Mouse (Mus musculus) gonadal fat pad, adult 2 months (tissue): ENCODE data around the gene Zfp874a. TPM values are rescaled to one million over a fixed set of nuclear protein-coding genes. Genes with fewer than 3 reads are reported as not detected.
"Not testable (repeated sequence)": the region's sequence is repeated elsewhere in the genome, so short reads cannot be mapped to it uniquely, and the experiment has no call there.

ENCODE experiments used
- DNase-seq: peaks from one replicate; pipeline ENCODE4 v3.0.0-alpha.2; 2012; ENCODE audit warnings: low read depth
- polyA plus RNA-seq: library from polyadenylated mRNA; depleted of rRNA; stranded (reverse); fragments of >200 nt; gene quantifications from 2 replicates; pipeline ENCODE4 v1.2.3, GENCODE M21; 2012; rRNA removed

Zfp874a gene
- polyA plus RNA-seq, 1 experiment: 4.2 TPM

DNA sequence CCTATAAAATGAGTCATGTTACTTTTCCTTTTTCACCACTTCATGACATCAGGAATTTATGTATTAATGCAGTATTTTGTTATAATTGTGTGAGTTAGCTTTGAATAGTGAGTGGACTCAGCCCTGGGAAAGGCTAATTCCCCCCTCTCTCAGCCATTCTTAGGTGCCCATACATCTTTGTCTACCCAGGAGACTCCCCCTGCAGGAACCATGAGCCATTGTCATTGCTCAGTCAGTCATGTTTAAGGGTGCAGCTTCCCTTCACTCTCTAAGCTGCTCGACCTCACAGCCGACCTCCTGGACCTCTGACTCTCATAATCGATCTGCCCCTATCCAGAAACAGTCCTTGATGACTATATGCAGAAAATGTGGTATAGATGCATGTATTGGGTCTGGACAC lies 75.2 kb downstream of the Zfp874a start:
- not testable (repeated sequence) for DNase-seq

DNA sequence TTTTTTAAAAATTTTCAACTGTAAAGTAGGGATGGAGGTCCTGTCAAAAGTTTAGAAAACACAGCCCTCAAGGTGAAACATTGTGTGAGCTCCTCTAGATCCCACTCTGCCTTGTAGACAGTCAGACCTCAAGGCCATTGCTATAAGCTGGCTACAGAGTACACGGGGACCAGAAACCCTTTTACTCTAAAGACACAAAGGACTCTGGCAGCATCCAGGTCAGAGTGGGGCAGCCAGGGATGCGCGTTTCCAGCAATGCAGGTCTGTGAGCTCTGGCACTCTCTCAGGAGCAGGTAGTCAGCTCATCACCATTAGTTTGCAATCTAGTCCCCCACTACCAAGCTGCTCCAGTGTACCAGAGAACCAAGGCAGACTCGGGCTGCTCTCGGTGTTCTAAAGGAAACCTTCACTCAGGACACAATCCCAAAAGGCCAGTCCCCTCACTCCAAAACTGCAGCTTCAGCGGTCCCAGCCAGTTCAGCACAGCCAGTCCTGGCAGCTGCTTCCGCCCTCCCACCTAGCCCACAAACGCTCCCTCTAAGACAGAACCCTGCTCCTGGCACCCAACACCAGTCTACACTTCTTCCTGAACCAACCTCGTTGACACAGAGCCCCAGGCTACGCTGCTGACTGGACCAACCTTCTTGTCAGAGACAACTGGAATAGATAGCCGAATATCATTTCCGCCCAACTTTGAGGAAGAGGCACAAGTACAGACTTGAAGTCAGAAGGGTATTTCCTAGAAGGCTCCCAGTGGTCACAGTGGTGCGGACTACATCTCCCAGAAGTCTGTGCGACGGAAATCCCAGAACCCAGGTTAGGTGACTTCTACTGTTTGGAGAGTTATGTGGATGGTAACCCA lies 76.1 kb downstream of the Zfp874a start, which contains the start of the genes Gm28041 and Zfp456:
Gene Gm28041 (minus strand): TSS at position 684 of the 862 bp plus-strand sequence.
Gene Zfp456 (minus strand): TSS at position 761 of the 862 bp plus-strand sequence.
- peak; percentile 33 for DNase-seq

Other genes starting within 250 kb of the Zfp874a start
- 1.1 and 1.2 TPM in 2 replicates for gene Zfp458, start 173.2 kb downstream of the Zfp874a start, polyA plus RNA-seq
- 2.0 and 2.3 TPM in 2 replicates for gene Zfp457, start 145.1 kb downstream of the Zfp874a start, polyA plus RNA-seq
- gene Zfp595, start 119.1 kb downstream of the Zfp874a start, polyA plus RNA-seq: 0.91 and 1.1 TPM in 2 replicates
- 0.39 and 0.44 TPM in 2 replicates for gene Gm28044, start 91.1 kb downstream of the Zfp874a start, polyA plus RNA-seq
- 0.43 and 0.51 TPM in 2 replicates for gene Zfp953, start 91.0 kb downstream of the Zfp874a start, polyA plus RNA-seq
- not detected in 2 replicates for gene Gm28041, start 75.9 kb downstream of the Zfp874a start, polyA plus RNA-seq
- gene Zfp456, start 75.8 kb downstream of the Zfp874a start, polyA plus RNA-seq: 0.31 and 0.69 TPM in 2 replicates
- 2.3 and 3.4 TPM in 2 replicates for gene Zfp429, start 51.8 kb downstream of the Zfp874a start, polyA plus RNA-seq
- 0.34 and 0.97 TPM in 2 replicates for gene Zfp459, start 30.2 kb downstream of the Zfp874a start, polyA plus RNA-seq
- gene Zfp874b, start 32.6 kb upstream of the Zfp874a start, polyA plus RNA-seq: 2.7 and 3.2 TPM in 2 replicates
- 1.2 and 1.4 TPM in 2 replicates for gene Zfp58, start 48.9 kb upstream of the Zfp874a start, polyA plus RNA-seq
- gene Gm26965, start 74.5 kb upstream of the Zfp874a start, polyA plus RNA-seq: not detected in 2 replicates
- gene Zfp87, start 74.6 kb upstream of the Zfp874a start, polyA plus RNA-seq: 34.9 and 41.6 TPM in 2 replicates
- 2.6 and 3.1 TPM in 2 replicates for gene Zfp748, start 102.2 kb upstream of the Zfp874a start, polyA plus RNA-seq
- gene Zfp729b, start 158.1 kb upstream of the Zfp874a start, polyA plus RNA-seq: 0.80 and 0.92 TPM in 2 replicates
- 0.44 and 0.92 TPM in 2 replicates for gene Gm49345, start 186.1 kb upstream of the Zfp874a start, polyA plus RNA-seq
- gene Zfp729a, start 186.2 kb upstream of the Zfp874a start, polyA plus RNA-seq: 0.81 and 1.0 TPM in 2 replicates
- gene Zfp738, start 235.4 kb upstream of the Zfp874a start, polyA plus RNA-seq: 5.5 and 6.1 TPM in 2 replicates